Mouse (Mus musculus) megakaryocyte, embryonic 14.5 days (primary cell): ENCODE data around the gene Setd4.

Experiments
- FLI1 ChIP-seq: IDR thresholded peaks from 2 replicates; pipeline ENCODE4 v1.6.1; 2012; ENCODE audit warnings: low read length, inconsistent platforms, mixed read lengths
- GATA1 ChIP-seq: IDR thresholded peaks from 3 replicates; pipeline ENCODE4 v1.6.1; 2012; ENCODE audit warnings: mixed read lengths, low read length, inconsistent platforms, borderline replicate concordance

GRCm38 (mm10) chr16:93546354-93546965 is 57.4 kb downstream of the Setd4 start:
- TF ChIP-seq GATA1 = no peak
- TF ChIP-seq FLI1 = no peak
